Mouse (Mus musculus) lung, adult 2 months (tissue): ENCODE measurements around the gene Bag6. TPM values are rescaled to one million over a fixed set of nuclear protein-coding genes. Genes with fewer than 3 reads are reported as not detected.
A peak's percentile ranks its signal among the peaks of the same experiment; 100 is the strongest.

Experiments
- DNase-seq: peaks from one replicate; pipeline ENCODE4 v3.0.0; 2022
- H3K4me1 ChIP-seq: fragments of 200-500 bp; 2 replicates; pipeline ENCODE4 v1.6.1; 2011; ENCODE audit warnings: low read length; ENCODE audit not compliant: control insufficient read depth, insufficient read depth
- H3K4me3 ChIP-seq: fragments of 200-500 bp; replicated peaks from 2 replicates; pipeline ENCODE3; 2011; ENCODE audit warnings: low read depth, mild to moderate bottlenecking, control low read depth, low read length; ENCODE audit errors: extremely low read depth
- CTCF ChIP-seq: fragments of 200-500 bp; IDR thresholded peaks from 2 replicates; pipeline ENCODE4 v1.5.1; 2011; ENCODE audit warnings: mild to moderate bottlenecking, low read length, control low read depth; ENCODE audit not compliant: insufficient read depth
- POLR2A ChIP-seq: fragments of 200-500 bp; IDR thresholded peaks from 2 replicates; pipeline ENCODE4 v1.6.1; 2011; ENCODE audit warnings: low read depth, mild to moderate bottlenecking, control low read depth, low read length, borderline replicate concordance; ENCODE audit errors: extremely low read depth
- WGBS: fragments of 180-500 bp; shearing (Covaris S2); methylation state at CpG from one replicate; pipeline ENCODE4 v1.1.7; 2018; 5-methylcytosine and 5-hydroxymethylcytosine counted together
- polyA plus RNA-seq: library from polyadenylated mRNA; depleted of rRNA; stranded (reverse); fragments of >200 nt; gene quantifications from 2 replicates; pipeline ENCODE4 v1.2.3, GENCODE M21; 2012

Bag6 gene
- polyA plus RNA-seq, 1 experiment: 234 TPM

DNA sequence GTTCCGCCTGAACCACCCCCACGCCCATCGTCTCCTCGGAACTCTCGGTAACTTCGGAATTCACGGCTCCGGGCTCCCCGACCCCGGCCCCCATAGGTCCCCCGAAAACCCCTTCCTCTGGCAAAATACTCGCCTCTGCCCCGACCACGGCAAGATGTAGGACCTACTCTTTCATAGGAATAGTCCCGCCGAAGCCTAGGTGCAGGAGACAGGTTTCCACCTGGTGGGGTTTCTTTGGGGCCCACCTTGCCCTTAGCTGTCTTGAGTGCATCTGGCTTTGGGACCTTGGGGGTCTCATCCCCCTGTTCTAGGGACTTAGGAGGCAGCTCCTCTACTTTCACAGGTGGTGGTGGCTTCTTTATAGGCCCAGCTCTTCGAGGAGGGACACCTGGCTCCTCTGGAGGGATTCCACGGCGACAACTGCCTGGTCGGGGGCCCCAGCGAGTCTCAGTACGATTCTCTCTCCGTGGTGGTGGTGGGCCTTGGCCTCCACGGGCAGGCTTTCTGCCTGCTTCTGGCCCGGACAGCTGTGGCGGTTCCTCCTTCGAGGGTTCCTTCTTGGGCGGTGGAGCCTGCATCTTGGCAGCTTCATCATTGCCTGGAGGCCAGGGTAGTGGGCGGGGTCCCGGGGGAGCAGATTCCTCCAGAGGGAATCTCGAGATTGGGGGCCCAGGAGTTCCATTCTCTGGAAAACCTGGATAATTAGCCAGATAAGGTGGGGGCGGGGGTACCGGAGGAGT, 21.7 kb downstream of the Bag6 start:
- TF ChIP-seq CTCF (no peak), POLR2A (no peak)

DNA sequence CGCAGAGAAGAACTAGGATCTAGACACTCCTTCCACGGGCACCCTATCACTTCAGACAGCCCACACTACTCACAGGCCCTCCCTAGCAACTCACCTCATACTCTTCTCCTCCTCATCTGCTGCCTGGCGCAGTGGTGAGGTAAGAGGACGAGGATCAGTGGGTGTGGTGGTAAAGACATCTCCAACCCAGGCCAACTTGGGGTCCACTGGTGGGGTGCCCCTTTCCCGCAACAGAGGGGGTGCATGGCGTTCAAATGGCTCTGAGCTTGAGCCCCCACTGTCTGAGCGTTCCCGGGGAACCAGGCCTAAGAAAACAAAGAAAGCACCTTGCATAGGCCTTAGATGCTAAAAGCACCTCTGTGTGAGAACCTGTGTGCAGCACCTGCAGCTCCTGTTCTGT, 22.3 kb downstream of the Bag6 start:
- TF ChIP-seq CTCF: no peak
- 87% methylated on average over 8 of the region's 8 CpGs for whole genome bisulfite sequencing
- H3K4me1 ChIP-seq: peaks cover 8% of the 10 kb centered on the region

More for the DNA sequence above, 21.7 kb downstream of the Bag6 start:
- DNase-seq: no peak
- Histone ChIP-seq H3K4me3 (no peak overlapping the region), H3K4me1 (peaks cover 3% of the 10 kb centered on the region)
- WGBS: 82% methylated on average over 33 of the region's 33 CpGs

DNA sequence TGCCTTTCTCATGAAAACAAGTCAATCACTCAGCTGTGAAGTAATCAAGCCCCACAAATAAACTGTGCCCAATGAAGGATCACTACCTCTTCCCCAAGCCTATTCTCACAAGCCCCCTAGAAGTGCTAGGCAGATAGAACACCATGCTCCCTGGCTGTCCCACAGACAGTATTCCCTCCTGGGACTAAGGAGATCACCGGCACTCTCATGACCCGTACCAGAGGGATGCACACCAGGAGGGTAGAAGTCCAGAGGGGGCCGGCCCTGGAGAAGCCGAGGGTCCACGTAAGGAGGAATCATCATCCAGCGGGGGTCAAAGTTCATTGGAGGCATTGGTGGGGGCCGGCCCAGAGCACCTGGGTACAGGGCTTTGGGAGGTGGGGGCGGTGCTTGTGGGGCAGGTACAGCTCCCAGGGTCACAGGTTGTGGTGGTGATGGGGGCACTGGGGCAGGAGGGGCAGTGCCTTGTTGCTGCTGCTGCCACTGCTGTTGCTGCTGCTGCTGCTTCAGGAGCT, 22.7 kb downstream of the Bag6 start:
- no peak overlapping the region for H3K4me3 ChIP-seq
- TF ChIP-seq POLR2A: no peak
- TF ChIP-seq CTCF: no peak
- no peak for DNase-seq
- peaks cover 13% of the 10 kb centered on the region for H3K4me1 ChIP-seq
- WGBS: 93% methylated on average over 8 of the region's 8 CpGs

More for the DNA sequence above, 22.3 kb downstream of the Bag6 start:
- no peak overlapping the region for H3K4me3 ChIP-seq
- DNase-seq: no peak

- Histone ChIP-seq H3K4me3 (no peak overlapping the region), H3K4me1 (peaks cover 18% of the 10 kb centered on the region)
- TF ChIP-seq CTCF (no peak), POLR2A (no peak)
- WGBS: 90% methylated on average over 16 of the region's 16 CpGs
- no peak for DNase-seq
Measured at GRCm38 (mm10) chr17:35158850-35159593, 24.0 kb downstream of the Bag6 start.

DNA sequence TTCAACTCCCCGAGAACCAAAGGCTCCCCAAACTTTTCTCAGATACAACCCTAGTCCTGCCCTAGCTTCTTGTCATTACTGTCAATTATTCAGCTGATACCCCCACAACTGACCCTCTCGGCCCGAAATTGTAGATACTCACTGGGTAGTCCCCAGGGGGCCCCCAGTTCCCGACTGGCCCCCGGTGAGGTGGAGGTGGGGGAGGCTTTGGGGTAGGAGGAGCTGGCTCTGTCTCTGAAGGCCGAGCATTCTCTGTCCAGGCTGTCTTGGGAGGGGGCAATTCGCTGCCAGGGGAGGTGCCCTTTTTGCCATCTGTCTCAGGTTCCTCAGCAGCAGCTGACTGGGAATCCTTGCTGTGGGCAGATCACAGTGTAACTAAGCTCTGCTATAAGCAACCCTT, 24.7 kb downstream of the Bag6 start:
- TF ChIP-seq CTCF (no peak), POLR2A (no peak)
- 86% methylated on average over 7 of the region's 7 CpGs for WGBS
- DNase-seq: no peak
- H3K4me1 ChIP-seq: peaks cover 18% of the 10 kb centered on the region
- H3K4me3 ChIP-seq: no peak overlapping the region

- no peak for TF ChIP-seq CTCF
- TF ChIP-seq POLR2A: no peak
- no peak for DNase-seq
- Histone ChIP-seq H3K4me3 (no peak overlapping the region), H3K4me1 (peaks cover 23% of the 10 kb centered on the region)
- 58% methylated on average over 11 of the region's 11 CpGs for whole genome bisulfite sequencing
Measured at GRCm38 (mm10) chr17:35161421-35161820, 26.4 kb downstream of the Bag6 start.

- Histone ChIP-seq H3K4me1 (peaks cover 23% of the 10 kb centered on the region), H3K4me3 (no peak overlapping the region)
- WGBS: 44% methylated on average over 14 of the region's 14 CpGs
- no peak for TF ChIP-seq CTCF
- TF ChIP-seq POLR2A: no peak
- no peak for DNase-seq
Measured at GRCm38 (mm10) chr17:35162121-35162520, 27.1 kb downstream of the Bag6 start.

DNA sequence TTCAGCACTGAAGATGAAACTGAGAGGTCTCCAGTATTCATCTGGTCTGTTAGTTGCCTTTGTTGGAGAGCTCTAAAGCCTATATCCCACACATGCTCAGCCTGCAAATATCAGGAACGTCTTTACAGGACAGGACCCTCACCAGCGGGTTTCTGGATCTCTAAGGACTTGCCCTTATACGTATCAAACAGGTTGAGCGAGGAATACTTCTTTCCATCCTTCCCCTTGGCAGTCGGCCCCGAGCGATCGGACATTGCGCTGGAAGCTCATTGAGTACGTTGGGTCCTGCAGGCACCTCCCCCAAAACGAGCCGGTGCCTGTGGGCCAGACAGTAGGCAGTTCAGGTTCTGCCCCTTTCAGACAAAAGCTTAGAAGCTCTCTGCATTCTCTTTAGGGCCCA, 27.8 kb downstream of the Bag6 start:
- TF ChIP-seq POLR2A (no peak), CTCF (no peak)
- WGBS: 11% methylated on average over 12 of the region's 12 CpGs

DNA sequence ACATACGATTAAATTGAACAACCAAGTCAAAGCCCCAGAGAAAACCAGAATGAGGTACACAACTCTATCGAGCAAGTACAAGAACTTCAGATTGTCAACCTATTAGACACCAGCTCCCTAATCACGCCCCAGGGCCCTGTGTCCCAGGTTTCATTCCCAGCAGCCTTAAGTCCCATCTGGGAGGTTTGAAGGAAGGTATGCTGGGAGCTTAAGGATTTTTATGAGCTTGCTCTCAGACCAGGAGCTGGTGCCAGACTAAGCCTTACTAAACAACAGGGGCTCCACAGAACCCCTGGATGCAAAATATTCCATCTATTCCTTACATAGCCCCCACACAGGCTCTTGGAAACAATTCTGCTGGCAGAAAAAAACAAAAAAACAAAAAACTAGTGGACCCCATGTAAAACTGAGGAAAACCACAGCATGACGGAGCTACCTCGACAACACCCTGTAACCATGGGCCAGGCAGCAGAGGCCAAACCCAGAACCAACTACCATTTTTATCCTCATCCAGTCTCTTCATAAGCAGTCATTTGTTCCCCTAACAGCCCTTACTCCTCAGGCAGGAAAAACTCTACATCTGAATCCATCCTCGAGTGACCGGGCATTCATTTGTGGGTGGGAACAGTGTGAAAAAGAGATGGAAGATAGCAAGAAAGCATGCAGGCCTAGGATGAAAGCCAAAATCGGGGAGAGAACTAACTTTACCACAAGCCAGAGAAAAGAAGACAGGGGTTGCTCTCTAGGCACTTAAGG, 28.5 kb downstream of the Bag6 start:
- no peak for DNase-seq
- TF ChIP-seq POLR2A (no peak), CTCF (no peak)
- H3K4me1 ChIP-seq: peaks cover 23% of the 10 kb centered on the region
- peak overlapping the region; percentile 92 for H3K4me3 ChIP-seq
- WGBS: 4% methylated on average over 8 of the region's 8 CpGs

More for the DNA sequence above, 27.8 kb downstream of the Bag6 start:
- peak; percentile 54 for DNase-seq
- peaks cover 23% of the 10 kb centered on the region for H3K4me1 ChIP-seq
- peak overlapping the region; percentile 42 for H3K4me3 ChIP-seq

DNA sequence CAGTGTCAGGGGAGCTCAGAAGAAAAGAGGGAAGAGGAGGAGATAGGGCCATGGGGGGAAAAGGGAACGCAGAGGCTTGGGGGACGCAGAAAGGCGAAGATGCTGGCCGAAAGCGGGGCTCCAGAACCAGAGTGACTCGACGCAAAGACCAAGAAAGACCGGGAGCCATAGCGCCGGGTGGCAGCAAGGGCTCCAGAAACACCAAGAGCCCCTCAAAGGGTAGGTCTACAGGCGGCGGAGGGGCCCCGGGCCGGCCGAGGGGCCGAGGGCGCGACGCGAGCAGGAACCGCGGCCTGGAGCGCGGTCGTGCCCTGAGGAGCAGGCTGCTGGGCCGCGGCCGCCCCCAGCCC, 29.2 kb downstream of the Bag6 start:
- WGBS: under 1% methylated on average over 27 of the region's 28 CpGs
- Histone ChIP-seq H3K4me1 (peaks cover 23% of the 10 kb centered on the region), H3K4me3 (peak overlapping the region; percentile 92)
- TF ChIP-seq CTCF (no peak), POLR2A (no peak)
- no peak for DNase-seq
